Mouse (Mus musculus) cerebellum, adult 2 months (tissue): ENCODE results near the gene Ikzf3.

ENCODE experiments used
- CTCF ChIP-seq: fragments of 200-500 bp; IDR thresholded peaks from 2 replicates; pipeline ENCODE4 v1.5.1; 2011; ENCODE audit warnings: low read depth, mild to moderate bottlenecking, control low read depth, low read length, moderate library complexity, borderline replicate concordance; ENCODE audit not compliant: insufficient read depth
- POLR2A ChIP-seq: fragments of 200-500 bp; IDR thresholded peaks from 2 replicates; pipeline ENCODE4 v1.6.1; 2011; ENCODE audit warnings: low read length, control low read depth, borderline replicate concordance; ENCODE audit not compliant: insufficient read depth

- no peak for TF ChIP-seq CTCF
- no peak for TF ChIP-seq POLR2A
Observed at GRCm38 (mm10) chr11:98560942-98561341, 15.1 kb upstream of the Ikzf3 start.
